Mouse (Mus musculus) bone marrow macrophage, adult 2 months (primary cell): ENCODE results near the gene Zfp654. TPM values are rescaled to one million over a fixed set of nuclear protein-coding genes. Genes with fewer than 3 reads are reported as not detected.

ENCODE experiments used
- H3K27ac ChIP-seq: 2 replicates; pipeline ENCODE4 v1.5.1; 2012; ENCODE audit warnings: low read depth, low read length; ENCODE audit not compliant: insufficient read depth
- H3K4me1 ChIP-seq: 2 replicates; pipeline ENCODE4 v1.6.1; 2012; ENCODE audit warnings: low read length; ENCODE audit not compliant: control insufficient read depth, insufficient read depth
- H3K4me3 ChIP-seq: 2 replicates; pipeline ENCODE4 v1.5.1; 2012; ENCODE audit warnings: mild to moderate bottlenecking, low read length, moderate library complexity; ENCODE audit not compliant: insufficient read depth
- CTCF ChIP-seq: IDR thresholded peaks from 2 replicates; pipeline ENCODE4 v1.5.1; 2012; ENCODE audit warnings: low read depth, mild to moderate bottlenecking, low read length, moderate library complexity
- POLR2A ChIP-seq: IDR thresholded peaks from 2 replicates; pipeline ENCODE4 v1.6.1; 2012; ENCODE audit warnings: mild to moderate bottlenecking, low read depth, low read length, borderline replicate concordance
- polyA plus RNA-seq: library from polyadenylated mRNA; stranded (reverse); fragments of >200 nt; gene quantifications from 2 replicates; pipeline ENCODE4 v1.2.4, GENCODE M21; 2012; ENCODE audit not compliant: missing spikeins, insufficient read depth, insufficient read length

Gene Zfp654
- 7.5 and 7.9 TPM in 2 replicates for polyA plus RNA-seq

DNA sequence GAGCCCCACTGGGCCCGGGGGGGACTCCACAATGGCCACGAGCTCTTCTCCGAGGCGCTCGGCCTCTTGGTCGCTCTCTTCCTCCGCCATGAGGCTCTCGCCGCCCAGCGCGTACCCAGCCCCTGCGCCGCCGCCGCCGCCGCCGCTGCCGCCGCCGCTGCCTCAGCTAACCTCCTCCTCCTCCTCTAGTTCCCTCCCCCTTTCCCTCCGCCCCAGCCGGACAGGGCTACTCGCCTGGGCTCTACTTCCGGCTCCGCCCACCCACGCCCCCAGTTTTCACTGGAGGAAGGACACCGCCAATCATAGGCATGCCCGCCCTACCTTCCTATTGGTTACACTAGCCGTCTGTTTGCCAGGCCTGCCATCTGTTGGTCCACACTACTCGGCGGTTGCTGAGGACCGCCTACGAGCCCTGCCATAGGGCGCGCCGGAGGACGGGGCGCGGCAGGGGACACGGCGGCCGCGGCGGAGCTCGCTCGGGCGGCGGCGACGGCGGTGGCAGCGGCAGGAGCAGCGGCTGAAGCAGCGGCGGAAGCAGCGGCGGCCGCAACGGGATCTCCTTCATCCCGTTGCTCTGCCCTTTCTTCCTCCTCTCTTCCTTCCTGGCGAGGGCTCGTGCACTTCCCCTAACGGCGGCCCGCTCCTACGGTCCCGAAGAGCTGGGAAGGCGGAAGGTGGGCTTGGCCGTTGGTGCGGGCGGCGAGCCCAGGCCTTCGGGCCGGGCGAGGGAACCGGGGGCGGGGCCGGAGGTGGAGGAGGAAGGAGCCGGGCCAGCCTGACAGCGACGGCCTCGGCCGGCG, at the start of gene Zfp654, which contains the start of gene Cggbp1:
Gene Zfp654 (minus strand): TSS at position 90 of the 800 bp plus-strand sequence.
Gene Cggbp1 (plus strand): TSS at position 434 of the 800 bp plus-strand sequence.
- TF ChIP-seq CTCF (no peak), POLR2A (no peak; the same call in 1 of the 2 replicates)
- Histone ChIP-seq H3K27ac (peak within 1 kb of the TSS; percentile 95), H3K4me1 (peaks cover 13% of the 10 kb centered on the region), H3K4me3 (peak within 1 kb of the TSS; percentile 96)

DNA sequence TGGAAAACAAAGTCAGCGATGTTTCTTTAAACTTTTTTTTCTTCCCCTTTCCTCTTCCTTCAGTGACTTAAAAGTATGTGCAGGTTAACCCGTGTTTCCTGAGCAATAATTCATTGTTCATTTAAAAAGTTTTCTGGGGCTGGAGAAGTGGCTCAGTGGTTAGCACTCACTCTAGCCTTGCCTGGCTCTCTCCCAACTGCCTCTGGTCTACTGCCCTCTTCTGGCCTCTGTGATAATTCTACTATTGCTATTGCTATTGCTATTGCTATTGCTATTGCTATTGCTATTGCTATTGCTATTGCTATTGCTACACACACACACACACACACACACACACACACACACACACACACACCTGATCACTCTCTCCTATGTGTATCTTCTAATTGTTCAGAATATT, 47.6 kb upstream of the Zfp654 start:
- TF ChIP-seq CTCF (peak; percentile 24; the same call in 1 of the 2 replicates), POLR2A (no peak)
- Histone ChIP-seq H3K4me3 (no peak overlapping the region), H3K27ac (no peak overlapping the region), H3K4me1 (peaks cover 12% of the 10 kb centered on the region)

DNA sequence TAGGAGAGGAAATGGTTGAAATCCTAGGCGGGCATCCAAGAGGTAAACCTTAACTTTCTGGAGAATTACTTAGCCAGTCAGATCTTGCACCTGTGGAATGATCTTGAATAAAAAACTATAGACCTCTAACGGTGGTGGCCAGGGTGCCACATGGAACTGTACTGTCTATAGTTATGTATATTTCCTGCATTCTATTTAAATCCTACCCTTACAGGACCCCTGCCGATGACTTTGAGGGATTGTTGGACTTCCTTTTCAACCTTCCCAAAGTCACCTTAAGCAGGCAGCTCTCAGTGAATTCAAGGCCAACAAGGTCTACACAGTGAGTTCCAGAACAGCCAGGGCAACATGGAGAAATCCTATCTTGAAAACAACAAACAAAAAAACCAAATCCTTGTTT, 38.0 kb upstream of the Zfp654 start:
- TF ChIP-seq POLR2A (no peak), CTCF (no peak)
- Histone ChIP-seq H3K4me3 (no peak overlapping the region), H3K27ac (no peak overlapping the region), H3K4me1 (no peaks in the 10 kb centered on the region)

DNA sequence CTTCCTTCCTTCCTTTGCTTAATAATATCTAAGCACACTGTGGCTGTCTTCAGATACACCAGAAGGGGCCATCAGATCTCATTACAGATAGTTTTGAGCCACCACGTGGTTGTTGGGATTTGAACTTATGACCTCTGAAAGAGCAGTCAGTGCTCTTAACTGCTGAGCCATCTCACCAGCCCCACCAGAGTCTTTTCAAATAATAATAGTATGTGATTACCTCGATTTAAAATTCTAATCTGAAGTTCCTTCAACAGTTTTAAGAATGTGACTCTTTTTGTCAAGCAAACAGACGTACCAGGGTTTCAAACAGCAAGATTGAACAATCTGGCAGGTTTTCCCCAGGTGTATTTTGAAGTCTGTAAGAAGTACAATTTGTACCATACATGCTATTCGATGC, 34.1 kb upstream of the Zfp654 start:
- Histone ChIP-seq H3K4me3 (no peak overlapping the region), H3K27ac (no peak overlapping the region), H3K4me1 (peaks cover 7% of the 10 kb centered on the region)
- TF ChIP-seq POLR2A (no peak), CTCF (no peak)

DNA sequence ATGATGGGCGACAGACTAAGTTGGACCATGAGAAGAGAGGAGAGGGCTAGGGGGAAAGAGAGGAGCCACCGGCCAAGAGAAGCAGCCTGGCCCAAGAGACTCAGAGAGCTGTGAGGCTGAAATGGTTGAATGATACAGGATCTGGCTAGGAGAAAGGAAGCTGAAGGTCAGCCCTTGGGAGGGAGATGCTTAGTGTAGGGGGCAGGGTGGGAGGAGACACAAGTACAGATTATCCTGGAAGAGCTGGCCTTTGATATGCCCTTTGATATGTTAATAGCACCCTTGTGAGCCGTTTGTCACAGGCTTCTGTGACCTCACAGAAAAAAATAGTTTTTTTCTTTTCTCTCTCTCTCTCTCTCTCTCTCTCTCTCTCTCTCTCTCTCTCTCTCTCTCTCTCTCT, 33.7 kb upstream of the Zfp654 start:
- Histone ChIP-seq H3K4me1 (peaks cover 7% of the 10 kb centered on the region), H3K27ac (no peak overlapping the region), H3K4me3 (no peak overlapping the region)
- TF ChIP-seq CTCF = no peak
- no peak for TF ChIP-seq POLR2A

DNA sequence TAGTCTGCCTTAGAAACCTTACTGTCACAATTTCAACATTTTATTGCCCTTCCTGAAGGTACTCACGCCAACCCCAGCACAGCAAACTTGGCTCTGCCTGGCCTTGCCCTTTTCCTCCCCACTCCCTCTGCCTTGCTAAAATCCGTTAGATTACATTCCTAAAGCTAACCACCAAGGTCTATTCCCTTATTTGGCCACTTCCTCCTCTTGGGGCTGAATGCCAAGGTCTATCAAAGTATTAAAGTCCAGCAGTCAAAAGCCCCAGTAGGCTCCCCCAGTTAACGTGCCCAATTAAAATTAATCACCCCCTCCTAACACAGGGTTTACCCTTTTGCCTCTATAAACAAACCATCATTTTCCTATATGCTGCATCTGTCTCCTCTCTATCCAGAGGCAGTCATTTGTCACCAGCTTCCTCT, 33.0 kb upstream of the Zfp654 start:
- Histone ChIP-seq H3K27ac (peak overlapping the region; percentile 44), H3K4me1 (peaks cover 7% of the 10 kb centered on the region), H3K4me3 (no peak overlapping the region)
- TF ChIP-seq CTCF = no peak

DNA sequence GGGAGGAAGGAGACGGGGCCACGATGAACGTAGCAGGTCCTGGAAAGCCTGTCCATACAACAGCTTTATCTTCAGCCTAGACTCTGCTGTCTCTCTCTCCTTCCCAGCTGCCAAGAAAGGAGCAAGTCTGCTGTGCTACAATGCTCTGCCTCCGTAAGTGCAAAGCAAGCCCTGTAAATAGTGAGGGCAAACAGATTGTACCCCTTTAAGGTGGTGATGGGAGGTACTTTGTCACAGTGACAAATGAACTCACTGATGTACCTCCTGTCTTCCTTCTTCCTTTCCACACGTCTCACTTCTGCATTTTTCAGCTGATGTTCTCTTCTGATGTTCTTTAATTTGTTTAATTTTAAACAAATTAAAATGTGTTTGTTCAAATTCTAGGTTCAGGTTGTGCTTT, 32.4 kb upstream of the Zfp654 start:
- no peak overlapping the region for H3K4me3 ChIP-seq
- H3K27ac ChIP-seq = peak overlapping the region; percentile 44
- TF ChIP-seq CTCF (no peak), POLR2A (no peak)
- peaks cover 7% of the 10 kb centered on the region for H3K4me1 ChIP-seq

DNA sequence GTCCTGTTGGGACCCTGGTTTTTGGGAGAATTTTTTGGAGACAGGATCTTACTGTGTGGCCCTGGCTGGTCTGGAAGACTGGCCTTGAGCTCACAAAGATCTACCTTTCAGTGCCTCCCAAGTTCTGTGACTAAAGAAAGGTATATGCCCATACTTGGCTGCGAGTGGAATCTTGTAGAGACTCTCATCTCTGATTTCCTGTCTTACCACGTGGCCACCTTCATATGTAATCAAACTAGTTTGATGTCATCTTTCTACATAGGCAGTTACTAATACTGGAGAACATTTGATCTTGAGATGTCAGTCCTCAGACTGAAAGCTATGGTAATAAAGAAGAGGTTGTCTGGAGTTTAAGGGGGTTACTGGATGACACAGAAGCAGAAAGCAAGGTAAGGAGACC, 30.0 kb upstream of the Zfp654 start:
- TF ChIP-seq CTCF (no peak), POLR2A (no peak)
- Histone ChIP-seq H3K27ac (no peak overlapping the region), H3K4me1 (peaks cover 7% of the 10 kb centered on the region), H3K4me3 (no peak overlapping the region)

DNA sequence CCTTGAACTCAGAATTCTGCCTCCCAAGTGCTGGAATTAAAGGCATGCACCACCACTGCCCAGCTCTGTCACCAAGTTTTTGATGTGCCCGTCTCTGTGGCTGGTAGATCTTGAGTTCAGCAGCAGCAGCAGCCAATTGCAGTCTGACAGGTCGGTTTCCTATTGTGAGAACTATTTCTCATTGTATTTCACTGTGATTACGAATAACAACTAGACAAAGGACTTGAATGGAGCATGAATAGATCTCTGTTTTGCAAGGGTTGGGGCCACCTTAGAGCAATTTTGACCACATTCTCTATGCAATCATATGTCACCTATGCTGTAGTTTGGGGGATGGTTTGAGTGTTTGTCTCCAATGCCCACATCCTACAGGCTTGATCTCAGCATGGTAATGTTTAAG, 29.5 kb upstream of the Zfp654 start:
- Histone ChIP-seq H3K4me3 (no peak overlapping the region), H3K4me1 (peaks cover 7% of the 10 kb centered on the region), H3K27ac (no peak overlapping the region)
- TF ChIP-seq POLR2A = no peak
- no peak for TF ChIP-seq CTCF

DNA sequence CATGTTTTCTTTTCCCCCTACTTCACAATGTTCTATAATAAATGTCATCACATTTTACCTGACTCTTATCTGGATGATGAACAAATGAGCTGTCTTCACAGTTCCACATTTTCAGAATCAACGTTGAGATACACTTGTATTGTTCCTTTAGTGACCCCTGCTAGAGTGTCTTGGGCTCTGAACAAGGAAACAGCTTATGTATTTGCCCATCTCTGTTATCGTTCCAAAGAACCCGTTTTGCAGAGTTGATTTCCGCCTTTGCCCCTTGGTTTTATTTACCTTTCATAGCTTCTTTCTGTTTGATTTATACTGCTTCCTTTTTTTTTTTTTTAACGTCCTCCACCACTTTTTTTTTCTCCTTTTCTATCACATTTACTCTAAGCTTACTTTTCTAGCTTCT, 28.3 kb upstream of the Zfp654 start:
- Histone ChIP-seq H3K4me3 (no peak overlapping the region), H3K27ac (no peak overlapping the region)
- TF ChIP-seq POLR2A (no peak), CTCF (no peak)

More for the DNA sequence above, 28.3 kb upstream of the Zfp654 start:
- H3K4me1 ChIP-seq = peaks cover 7% of the 10 kb centered on the region
